Mouse (Mus musculus) left cerebral cortex, postnatal 36 days (tissue): ENCODE results near the gene Dstn. TPM values are rescaled to one million over a fixed set of nuclear protein-coding genes. Genes with fewer than 3 reads are reported as not detected.

Experiments used
- DNase-seq, 2 experiments: peaks; one replicate each; pipeline ENCODE4 v3.0.0; 2021 to 2022; ENCODE audit warnings: low spot score in 2 of 2, mixed read lengths in 1 of 2
- intact Hi-C: fragments of 180-260 bp; cut with DNase I; formaldehyde crosslinking; loops from one replicate; pipeline ENCODE4 v1.15.1; 2025
- total RNA-seq, 2 experiments: library from RNA; stranded (reverse); gene quantifications; 2 replicates each; pipeline ENCODE4 v1.2.3; 2021

Gene Dstn
- total RNA-seq, 2 experiments from 2014 or later = 161 to 182 TPM

DNA sequence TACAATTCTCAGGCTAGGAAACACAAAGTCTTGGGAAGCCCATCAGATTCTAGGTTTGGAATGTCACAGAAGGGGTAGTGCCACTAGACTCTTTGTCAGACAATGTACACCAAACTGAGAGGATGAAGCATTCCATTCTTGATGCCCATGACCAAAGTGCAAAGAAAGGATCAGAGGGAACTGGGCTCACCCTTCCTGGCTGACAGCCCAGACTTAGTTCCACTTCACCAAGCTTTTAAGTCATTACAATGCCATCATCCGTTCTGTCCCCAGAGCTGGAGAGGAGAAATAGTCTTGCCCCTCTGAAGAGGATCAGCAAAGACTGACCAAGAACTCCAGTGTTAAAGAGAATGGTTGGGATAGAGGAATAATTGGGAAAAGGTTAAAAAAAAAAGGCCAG, 75.9 kb downstream of the Dstn start:
- intact Hi-C loops = no loop called here
- DNase-seq = no peak

DNA sequence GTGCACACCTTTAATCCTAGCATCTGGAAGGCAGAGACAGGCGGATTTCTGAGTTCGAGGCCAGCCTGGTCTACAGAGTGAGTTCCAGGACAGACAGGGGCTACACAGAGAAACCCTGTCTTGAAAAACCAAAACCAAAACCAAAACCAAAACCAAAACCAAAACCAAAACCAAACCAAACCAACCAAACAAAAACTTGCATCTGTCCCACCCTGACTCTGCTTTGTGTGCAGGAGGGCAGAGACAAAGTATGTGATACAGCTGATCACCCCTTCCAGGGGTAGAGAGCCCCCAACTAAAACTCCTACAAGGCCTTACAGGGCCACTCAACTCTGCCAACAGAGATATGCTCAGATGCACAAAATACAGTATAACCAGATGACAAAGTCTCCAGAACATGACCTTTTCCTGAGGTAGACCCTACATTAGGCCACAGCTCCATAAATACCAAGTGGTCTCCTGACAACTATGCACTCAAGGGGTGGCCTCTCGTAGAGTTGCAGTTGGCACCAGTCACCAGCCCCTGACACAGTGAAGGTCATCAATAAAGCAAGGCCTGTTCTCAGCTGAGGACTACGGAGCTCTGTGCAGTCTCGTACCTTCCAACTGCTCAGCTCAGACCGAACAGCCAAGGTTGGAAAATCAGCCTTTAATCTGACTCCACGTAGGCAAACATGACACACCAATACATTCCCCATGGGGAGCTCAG, 77.0 kb downstream of the Dstn start:
- intact Hi-C loops = no loop called here
- DNase-seq = no peak

Other genes starting within 250 kb of the Dstn start
- gene Bfsp1, start 52.1 kb upstream of the Dstn start, total RNA-seq = 1 to 10 TPM in 1 of 2 experiments, under 1 TPM in 1; 0.66 to 1.0 TPM
- gene Rrbp1, start 95.9 kb downstream of the Dstn start, total RNA-seq = 10 to 100 TPM; 65.1 to 71.8 TPM
- not detected for gene Banf2, start 117.7 kb downstream of the Dstn start, total RNA-seq